In the genomic region with DNA sequence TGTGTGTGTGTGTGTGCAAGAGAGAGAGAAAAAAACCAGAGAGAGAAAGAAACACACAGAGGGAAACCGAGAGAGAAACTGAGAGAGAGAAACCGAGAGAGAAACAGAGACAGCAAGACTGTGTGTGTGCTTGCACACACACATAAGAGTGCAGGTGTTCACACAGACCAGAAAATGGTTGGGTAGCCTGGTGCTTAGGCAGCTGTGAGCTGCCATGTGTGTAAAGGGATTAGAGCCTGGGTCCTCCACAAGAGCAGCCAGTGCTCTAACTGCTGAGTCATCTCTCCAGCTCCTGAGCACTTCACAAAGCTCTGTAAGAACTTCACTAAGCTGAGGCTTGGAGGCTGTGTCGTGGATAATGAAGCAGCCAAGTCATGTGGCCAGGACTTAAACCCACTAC, we compare ENCODE assay signal across 14 mouse cellular contexts.
DNase-seq lines count a peak whose midpoint lies in the region; ATAC-seq and TF ChIP-seq lines count a peak whose summit lies in the region.
"Had no signal": no experiment of that assay in that cellular context is flagged by ENCODE, and none has a peak within 500 bp of the region (broad histone marks: within the 10 kb centered on the region; RNA-seq: fewer than 3 reads in every experiment).

No protein-coding gene starts in this region.

- no peaks in the 10 kb centered on the region for H3K4me1 ChIP-seq in liver, postnatal 0 days (ENCODE audit: insufficient read depth)
- H3K4me1 ChIP-seq in forebrain, postnatal 0 days (ENCODE audit: insufficient read depth), result no peaks in the 10 kb centered on the region
- H3K4me1 ChIP-seq: stomach, embryonic 15.5 days had no signal

- no peak overlapping the region for H3K9ac ChIP-seq in liver, postnatal 0 days (replicated peaks)
- H3K9ac ChIP-seq in forebrain, postnatal 0 days, result no peak overlapping the region
- H3K9ac ChIP-seq: neural tube, embryonic 13.5 days; stomach, embryonic 15.5 days had no signal

- no peaks in the 10 kb centered on the region for H3K9me3 ChIP-seq in liver, postnatal 0 days (ENCODE audit: low read length)
- H3K9me3 ChIP-seq in forebrain, postnatal 0 days (ENCODE audit: low read length), result no peaks in the 10 kb centered on the region
- H3K9me3 ChIP-seq: neural tube, embryonic 13.5 days; stomach, embryonic 15.5 days had no signal

- ATAC-seq in liver, postnatal 0 days, result no peak
- ATAC-seq in hematopoietic stem cell, adult 5-6 weeks (replicated peaks in 1 of 2; ENCODE audit: insufficient read depth in 1 of 2, low FRiP score in 2 of 2, low TSS enrichment in 1 of 2, low read depth in 1 of 2, poor library complexity in 2 of 2, severe bottlenecking in 2 of 2), result peak; percentile 47 to 63; a peak in 2 of 4 replicates
- ATAC-seq in forebrain, postnatal 0 days, result no peak
- ATAC-seq: CD4-positive, CD25-positive, alpha-beta regulatory T cell, adult 4 months; hindbrain, postnatal 0 days had no signal

- no peak overlapping the region for H3K4me3 ChIP-seq in liver, postnatal 0 days (ENCODE audit: low read depth, low read length)
- H3K4me3 ChIP-seq in forebrain, postnatal 0 days (ENCODE audit: low read depth, low read length), result no peak overlapping the region
- H3K4me3 ChIP-seq: neural tube, embryonic 13.5 days; stomach, embryonic 15.5 days had no signal

- DNase-seq in liver (peak; percentile 12), ZHBTc4 (ENCODE audit: low read depth, low spot score) (peak; percentile 7)
- no peak for DNase-seq in liver, postnatal 0 days
- DNase-seq in retina, embryonic 14.5 days (ENCODE audit: low spot score), result peak; percentile 10
- no peak for DNase-seq in forebrain, postnatal 0 days
- DNase-seq in gastrocnemius, postnatal 25 days, result no peak
- DNase-seq: cerebellum, postnatal 36 days; heart, postnatal 10 days; lung, postnatal 36 days had no signal

- no peaks in the 10 kb centered on the region for H3K36me3 ChIP-seq in liver, postnatal 0 days (replicated peaks; ENCODE audit: insufficient read depth, low read length)
- H3K36me3 ChIP-seq in forebrain, postnatal 0 days (ENCODE audit: insufficient read depth), result no peaks in the 10 kb centered on the region
- H3K36me3 ChIP-seq: neural tube, embryonic 13.5 days; stomach, embryonic 15.5 days had no signal

- TF ChIP-seq CTCF in liver, postnatal 0 days (IDR thresholded peaks at IDR 0.05; ENCODE audit: low read depth), result no peak
- no peak for TF ChIP-seq CTCF in forebrain, postnatal 0 days (IDR thresholded peaks at IDR 0.05; ENCODE audit: low read depth)

- H3K4me2 ChIP-seq in liver, postnatal 0 days (ENCODE audit: low read depth, low read length), result no peak overlapping the region
- no peak overlapping the region for H3K4me2 ChIP-seq in forebrain, postnatal 0 days (ENCODE audit: low read depth)
- H3K4me2 ChIP-seq: neural tube, embryonic 13.5 days; stomach, embryonic 15.5 days had no signal

- 44% methylated on average over 3 of the region's 3 CpGs for WGBS in liver, postnatal 0 days (ENCODE audit: insufficient replicate concordance)
- 45% methylated on average over 3 of the region's 3 CpGs for WGBS in forebrain, postnatal 0 days

- TF ChIP-seq EP300 in liver, postnatal 0 days (IDR thresholded peaks at IDR 0.05; ENCODE audit: low read depth), result no peak

- no peak overlapping the region for H3K27ac ChIP-seq in liver, postnatal 0 days (ENCODE audit: low read depth)
- H3K27ac ChIP-seq in forebrain, postnatal 0 days (ENCODE audit: low read depth, low read length), result no peak overlapping the region
- H3K27ac ChIP-seq: hindbrain, postnatal 0 days; neural tube, embryonic 13.5 days; stomach, embryonic 15.5 days had no signal

- no peaks in the 10 kb centered on the region for H3K27me3 ChIP-seq in liver, postnatal 0 days (ENCODE audit: insufficient read depth, low read length)
- no peaks in the 10 kb centered on the region for H3K27me3 ChIP-seq in forebrain, postnatal 0 days (ENCODE audit: insufficient read depth, low read length)
- H3K27me3 ChIP-seq: neural tube, embryonic 13.5 days; stomach, embryonic 15.5 days had no signal

Comparison
In these comparisons a context has a peak if more than half of its experiments do, and no peak if none do; other contexts are left out.
1. DNase-seq: peak in liver (single experiment), ZHBTc4 (single experiment) and retina, embryonic 14.5 days (single experiment); none in liver, postnatal 0 days (single experiment), forebrain, postnatal 0 days (single experiment) and gastrocnemius, postnatal 25 days (single experiment).
2. ATAC-seq: peak in hematopoietic stem cell, adult 5-6 weeks (2 of 2); none in liver, postnatal 0 days (single experiment) and forebrain, postnatal 0 days (single experiment).